Mouse (Mus musculus) CH12.LX (cell line): ENCODE results near the gene Gpr107. TPM values are rescaled to one million over a fixed set of nuclear protein-coding genes. Genes with fewer than 3 reads are reported as not detected.
A peak's percentile ranks its signal among the peaks of the same experiment; 100 is the strongest.
"Not testable (repeated sequence)": the region's sequence is repeated elsewhere in the genome, so short reads cannot be mapped to it uniquely, and the experiment has no call there.

Source experiments
- DNase-seq: peaks from one replicate; pipeline ENCODE4 v3.0.0-alpha.2; 2013; ENCODE audit errors: extremely low read depth
- H3K27ac ChIP-seq: 2 replicates; pipeline ENCODE4 v1.5.1; 2012; ENCODE audit warnings: low read depth, mild to moderate bottlenecking, control low read depth, moderate library complexity; ENCODE audit not compliant: insufficient read depth
- H3K27me3 ChIP-seq: replicated peaks from 2 replicates; pipeline ENCODE3; 2012; ENCODE audit warnings: inconsistent platforms
- H3K36me3 ChIP-seq, 2 experiments: replicated peaks in 1 of 2; 2 replicates each; pipeline versions ENCODE3 to v1.6.1; 2012; ENCODE audit warnings: inconsistent platforms in 1 of 2, low read length in 1 of 2, mild to moderate bottlenecking in 1 of 2, mixed read lengths in 1 of 2, moderate library complexity in 1 of 2; ENCODE audit not compliant: control insufficient read depth in 1 of 2, insufficient read depth in 1 of 2
- H3K4me1 ChIP-seq, 2 experiments: 2 replicates each; pipeline ENCODE4 v1.6.1; 2012; ENCODE audit warnings: inconsistent platforms in 1 of 2, moderate library complexity in 1 of 2; ENCODE audit not compliant: insufficient read depth in 2 of 2, control insufficient read depth in 1 of 2
- H3K4me2 ChIP-seq: 2 replicates; pipeline ENCODE4 v1.6.1; 2012; ENCODE audit warnings: low read depth, mild to moderate bottlenecking, control low read depth; ENCODE audit not compliant: poor library complexity, insufficient read depth, severe bottlenecking
- H3K4me3 ChIP-seq, 3 experiments: fragments of 150-350 bp in 1 of 3; sonication (generic) in 1 of 3; replicated peaks in 1 of 3; 2 replicates each; pipeline versions ENCODE3 to v1.5.1; 2011 to 2012; ENCODE audit warnings: low read depth in 2 of 3, low read length in 2 of 3, mild to moderate bottlenecking in 2 of 3, moderate library complexity in 2 of 3, control low read depth in 1 of 3, improper control_type of control experiment in 1 of 3, inconsistent platforms in 1 of 3, mixed read lengths in 1 of 3; ENCODE audit not compliant: poor library complexity in 1 of 3
- H3K79me2 ChIP-seq: replicated peaks from 2 replicates; pipeline ENCODE4 v1.6.1; 2012; ENCODE audit warnings: mild to moderate bottlenecking, moderate library complexity; ENCODE audit not compliant: control insufficient read depth, poor library complexity, insufficient read depth, severe bottlenecking; ENCODE audit errors: extremely low read depth
- H3K9ac ChIP-seq: 2 replicates; pipeline ENCODE4 v1.6.1; 2012; ENCODE audit warnings: low read depth, mild to moderate bottlenecking, control low read depth, moderate library complexity; ENCODE audit not compliant: insufficient read depth
- H3K9me3 ChIP-seq: replicated peaks from 2 replicates; pipeline ENCODE3; 2012; ENCODE audit warnings: low read length, inconsistent platforms, mixed read lengths
- CHD1 ChIP-seq: IDR thresholded peaks from 2 replicates; pipeline ENCODE4 v1.6.1; 2012; ENCODE audit warnings: low read depth, low read length, improper control_type of control experiment, inconsistent platforms
- CTCF ChIP-seq, 2 experiments: IDR thresholded peaks in 1 of 2; conservative IDR thresholded peaks in 1 of 2; 2 replicates each; pipeline ENCODE4 v1.5.1; 2011 to 2012; ENCODE audit warnings: low read depth in 2 of 2, low read length in 2 of 2, improper control_type of control experiment in 1 of 2, inconsistent platforms in 1 of 2, mild to moderate bottlenecking in 1 of 2, moderate library complexity in 1 of 2
- GABPA ChIP-seq: IDR thresholded peaks from 2 replicates; pipeline ENCODE4 v1.6.1; 2012; ENCODE audit warnings: low read depth, low read length, improper control_type of control experiment, inconsistent platforms; ENCODE audit not compliant: insufficient replicate concordance
- IRF4 ChIP-seq: IDR thresholded peaks from 2 replicates; pipeline ENCODE4 v1.6.1; 2014; ENCODE audit warnings: low read depth, mild to moderate bottlenecking, inconsistent platforms, low read length, improper control_type of control experiment
- JUN ChIP-seq: IDR thresholded peaks from 2 replicates; pipeline ENCODE4 v1.6.1; 2011; ENCODE audit warnings: low read depth, mild to moderate bottlenecking, low read length, improper control_type of control experiment, moderate library complexity; ENCODE audit not compliant: insufficient read depth
- JUND ChIP-seq: conservative IDR thresholded peaks from 2 replicates; pipeline ENCODE4 v1.6.1; 2011; ENCODE audit warnings: low read depth, low read length, improper control_type of control experiment
- MAFK ChIP-seq: IDR thresholded peaks from 2 replicates; pipeline ENCODE4 v1.6.1; 2011; ENCODE audit warnings: low read length, improper control_type of control experiment; ENCODE audit not compliant: insufficient replicate concordance
- MEF2A ChIP-seq: IDR thresholded peaks from 2 replicates; pipeline ENCODE4 v1.6.1; 2014; ENCODE audit warnings: low read depth, mild to moderate bottlenecking, inconsistent platforms, low read length, improper control_type of control experiment, borderline replicate concordance
- MXI1 ChIP-seq: IDR thresholded peaks from 2 replicates; pipeline ENCODE4 v1.6.1; 2011; ENCODE audit warnings: mild to moderate bottlenecking, low read depth, low read length, improper control_type of control experiment
- POLR2A ChIP-seq: IDR thresholded peaks from 2 replicates; pipeline ENCODE4 v1.6.1; 2011; ENCODE audit warnings: low read depth, mild to moderate bottlenecking, improper control_type of control experiment, low read length
- SMC3 ChIP-seq: IDR thresholded peaks from 2 replicates; pipeline ENCODE4 v1.6.1; 2011; ENCODE audit warnings: low read depth, low read length, improper control_type of control experiment
- TCF12 ChIP-seq: IDR thresholded peaks from 2 replicates; pipeline ENCODE4 v1.6.1; 2014; ENCODE audit warnings: low read depth, mild to moderate bottlenecking, inconsistent platforms, low read length, improper control_type of control experiment
- dilution Hi-C: fragments of 300-500 bp; cut with MboI; formaldehyde crosslinking; loops from 2 replicates; pipeline ENCODE4 v1.14.3; 2020; ENCODE audit warnings: low sequenced_read_pairs; ENCODE audit not compliant: extremely low pct_unique_long_range_greater_than_20kb, extremely low pct_ligation_motif_present
- in situ Hi-C: fragments of 300-500 bp; cut with MboI; formaldehyde crosslinking; loops from 3 replicates; pipeline ENCODE4 v1.14.3; 2019; ENCODE audit warnings: low sequenced_read_pairs, low pct_ligation_motif_present, low pct_unique_long_range_greater_than_20kb, mixed read lengths
- polyA plus RNA-seq: library from polyadenylated mRNA; unstranded; fragments of >175 nt; gene quantifications from 2 replicates; pipeline ENCODE4 v1.2.1, GENCODE M21; 2012; ENCODE audit warnings: low read depth; ENCODE audit not compliant: insufficient read length
- total RNA-seq, 2 experiments: library from RNA; depleted of rRNA; stranded (reverse); fragments of 300-350 nt in 1 of 2; fragments of >200 nt in 1 of 2; gene quantifications; 2 replicates each; pipeline ENCODE4 v1.2.3; 2012 to 2014

Gene Gpr107
- total and polyA plus RNA-seq, 3 experiments = 19.6 to 27.8 (median 24.6) TPM

DNA sequence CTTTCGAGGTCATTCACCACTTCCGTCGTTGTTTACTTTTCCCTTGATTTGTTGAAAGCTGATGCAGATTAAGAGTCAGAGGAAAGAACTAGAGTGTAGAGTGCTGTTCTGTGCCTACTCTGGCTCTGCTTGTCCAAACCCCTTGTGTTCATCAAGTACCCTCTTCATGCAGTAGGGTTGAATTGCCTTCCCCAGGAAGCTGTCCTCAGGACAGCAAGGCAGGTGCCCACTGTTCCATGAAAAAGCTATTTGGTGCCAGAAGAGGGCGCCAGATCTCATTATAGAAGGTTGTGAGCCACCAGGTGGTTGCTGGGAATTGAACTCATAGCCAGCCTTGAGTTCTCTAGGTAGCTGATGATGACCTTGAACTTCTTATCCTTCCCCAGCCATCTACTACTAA lies 21.2 kb downstream of the Gpr107 start:
- H3K4me3 ChIP-seq = no peak overlapping the region
- peaks cover 0 to 12% of the 10 kb centered on the region in 2 experiments; a peak in 2 of 4 replicates for H3K4me1 ChIP-seq
- peaks cover 86 to 94% of the 10 kb centered on the region in 2 experiments for H3K36me3 ChIP-seq
- no peaks in the 10 kb centered on the region for H3K27me3 ChIP-seq
- no peaks in the 10 kb centered on the region for H3K9me3 ChIP-seq
- peak in 1 of 2 experiments; percentile 52; a peak in 2 of 4 replicates for TF ChIP-seq CTCF (conservative IDR thresholded peaks at IDR 0.05 in 1 of 2, IDR thresholded peaks at IDR 0.05 in 1 of 2; ENCODE audit: low read depth in 2 of 2, low read length in 2 of 2)
- TF ChIP-seq JUND = no peak
- no peak for TF ChIP-seq MAFK
- no peak for TF ChIP-seq MXI1
- TF ChIP-seq SMC3 = peak; percentile 15; the same call in 1 of the 2 replicates
- TF ChIP-seq GABPA = no peak
- H3K79me2 ChIP-seq = no peaks in the 10 kb centered on the region
- peak; percentile 33 for DNase-seq
- in situ Hi-C loops = no loop called here
- dilution Hi-C loops = no loop called here
- H3K9ac ChIP-seq = no peak overlapping the region
- H3K4me2 ChIP-seq = no peak overlapping the region
- H3K27ac ChIP-seq = no peak overlapping the region

DNA sequence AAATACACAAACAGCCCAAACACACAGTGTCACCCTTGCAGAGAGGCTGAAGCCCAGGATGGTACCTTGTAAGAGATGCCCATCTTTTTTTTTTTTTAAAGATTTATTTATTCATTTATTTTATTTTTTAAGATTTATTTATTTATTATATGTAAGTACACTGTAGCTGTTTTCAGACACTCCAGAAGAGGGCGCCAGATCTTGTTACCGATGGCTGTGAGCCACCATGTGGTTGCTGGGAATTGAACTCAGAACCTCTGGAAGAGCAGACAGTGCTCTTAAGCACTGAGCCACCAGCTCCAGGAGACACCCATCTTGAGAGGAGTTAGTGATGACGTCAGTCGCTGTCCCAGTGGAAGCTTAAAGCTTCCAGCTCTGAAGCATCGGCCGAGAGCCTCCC lies 26.5 kb downstream of the Gpr107 start:
- H3K36me3 ChIP-seq = peaks cover 74 to 93% of the 10 kb centered on the region in 2 experiments
- in situ Hi-C loops, DNase-seq, H3K9me3 ChIP-seq, H3K9ac ChIP-seq, H3K27me3 ChIP-seq, H3K27ac ChIP-seq, dilution Hi-C loops, H3K4me2 ChIP-seq, H3K4me3 ChIP-seq, H3K79me2 ChIP-seq: not testable (repeated sequence)
- H3K4me1 ChIP-seq = peaks cover 0 to 18% of the 10 kb centered on the region in 2 experiments; a peak in 2 of 4 replicates
- peak in 1 of 2 experiments; percentile 43; a peak in 2 of 4 replicates for TF ChIP-seq CTCF (conservative IDR thresholded peaks at IDR 0.05 in 1 of 2, IDR thresholded peaks at IDR 0.05 in 1 of 2; ENCODE audit: low read depth in 2 of 2, low read length in 2 of 2)

DNA sequence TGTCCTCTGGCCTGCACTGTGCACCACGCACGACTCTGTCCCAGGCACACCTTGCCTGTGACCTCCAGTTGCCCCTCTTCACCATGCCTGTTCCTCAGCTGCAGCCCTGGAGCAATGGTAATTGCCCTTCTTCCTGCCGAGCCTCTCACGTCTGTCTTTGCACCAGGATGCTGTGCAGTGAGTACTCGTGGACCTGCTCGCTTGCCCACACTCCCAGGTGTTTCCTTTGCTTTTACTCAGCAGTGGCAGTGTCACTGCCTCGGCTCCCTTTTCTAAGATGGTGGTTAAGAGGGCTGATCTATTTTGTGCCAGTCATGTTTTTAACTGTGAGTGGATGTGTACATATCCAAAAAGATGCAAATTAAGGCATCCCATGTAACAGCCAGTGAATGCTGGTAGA lies 27.4 kb downstream of the Gpr107 start:
- in situ Hi-C loops (no loop called here), dilution Hi-C loops (no loop called here)
- no peaks in the 10 kb centered on the region for H3K27me3 ChIP-seq
- no peak overlapping the region for H3K4me3 ChIP-seq
- peaks cover 74 to 93% of the 10 kb centered on the region in 2 experiments for H3K36me3 ChIP-seq
- H3K9me3 ChIP-seq = no peaks in the 10 kb centered on the region
- H3K79me2 ChIP-seq = no peaks in the 10 kb centered on the region
- no peak overlapping the region for H3K4me2 ChIP-seq
- DNase-seq = no peak
- no peak overlapping the region for H3K27ac ChIP-seq
- TF ChIP-seq TCF12 (no peak), MEF2A (no peak), IRF4 (no peak), CHD1 (no peak), JUN (no peak), POLR2A (no peak)
- peaks cover 0 to 18% of the 10 kb centered on the region in 2 experiments; a peak in 2 of 4 replicates for H3K4me1 ChIP-seq
- no peak overlapping the region for H3K9ac ChIP-seq
